Mouse (Mus musculus): ENCODE results near the gene Ccdc92. TPM values are rescaled to one million over a fixed set of nuclear protein-coding genes. Genes with fewer than 3 reads are reported as not detected.
A peak's percentile ranks its signal among the peaks of the same experiment; 100 is the strongest.

Gene Ccdc92
- polyA plus RNA-seq, 1 experiment from 2014 or later = 6.6 TPM

DNA sequence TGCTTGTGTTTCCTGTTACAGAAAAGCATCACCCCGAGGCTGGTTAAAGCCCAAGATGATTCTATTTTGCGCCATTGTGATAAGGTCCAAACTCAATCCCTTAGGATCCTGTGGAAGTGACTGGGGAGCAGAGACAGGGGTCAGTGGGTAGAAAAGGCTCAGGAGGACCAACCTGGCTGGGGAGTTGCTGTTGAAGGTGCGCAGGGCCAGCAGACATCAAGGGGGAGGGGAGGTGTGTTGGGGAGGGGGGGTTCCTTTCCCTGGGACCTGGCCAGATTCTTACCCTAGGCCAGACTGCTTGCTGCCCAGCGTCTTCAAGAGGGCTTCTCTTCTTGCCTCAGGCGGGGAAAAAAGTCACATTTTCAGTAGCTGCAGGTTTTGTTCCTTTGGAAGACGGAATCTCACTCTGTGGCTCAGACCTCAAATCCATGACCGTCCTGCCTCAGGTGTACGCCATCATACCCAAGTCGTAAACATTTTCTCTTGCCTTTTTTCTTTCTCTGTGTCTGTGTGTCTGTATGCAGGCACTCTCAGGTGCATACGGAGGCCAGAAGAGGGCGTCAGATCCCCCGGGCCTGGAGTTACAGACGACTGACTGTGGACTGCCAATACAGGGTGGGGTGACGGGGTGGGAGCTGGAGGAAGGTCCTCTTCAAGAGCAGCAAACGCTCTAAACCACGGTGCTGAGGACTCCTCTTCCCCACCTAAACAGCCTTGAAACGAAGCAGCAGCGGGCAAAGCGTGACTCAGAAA is 38.7 kb upstream of the Ccdc92 start:
- TF ChIP-seq CTCF (IDR thresholded peaks at IDR 0.05; ENCODE audit: low read depth) = peak; percentile 39; the same call in 1 of the 2 replicates
- no peak overlapping the region for H3K27ac ChIP-seq
- 66% methylated on average over 19 of the region's 19 CpGs for WGBS

DNA sequence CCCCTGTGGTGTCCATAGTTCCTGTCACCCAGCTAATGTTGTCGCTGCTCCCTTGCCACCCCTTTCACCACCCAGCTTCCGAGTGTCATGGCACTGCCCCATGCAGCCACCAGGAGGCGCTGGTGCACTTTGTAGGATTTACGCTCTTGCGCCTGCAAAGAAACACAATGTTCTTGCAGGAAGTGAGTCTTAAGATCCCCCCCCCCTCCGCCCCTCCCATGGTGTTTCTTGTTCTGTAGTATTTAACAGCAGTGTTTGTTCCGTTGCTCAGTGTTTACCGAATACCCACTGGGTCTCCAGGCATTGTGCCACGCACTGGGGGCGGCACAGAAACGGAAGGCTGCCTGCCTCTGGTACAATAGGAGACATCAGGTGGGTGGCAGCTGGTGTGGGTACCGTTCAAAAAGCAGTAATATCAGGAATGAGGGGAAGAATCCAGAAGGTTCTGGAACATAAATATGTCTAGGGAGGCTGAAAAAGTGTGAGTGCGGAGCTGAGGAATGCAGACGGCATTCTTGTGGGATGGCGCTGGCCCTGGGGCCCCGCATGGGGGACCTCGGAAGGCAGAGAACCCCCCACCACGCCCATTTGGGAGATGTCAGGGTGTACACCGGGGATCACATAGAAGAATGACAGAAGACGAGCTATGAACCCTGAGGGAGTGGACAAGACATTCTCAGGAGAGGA is 37.9 kb upstream of the Ccdc92 start:
- Histone ChIP-seq H3K4me1 (replicated peaks; ENCODE audit: insufficient read depth, low read length) (no peaks in the 10 kb centered on the region), H3K9me3 (replicated peaks; ENCODE audit: low read length) (no peaks in the 10 kb centered on the region), H3K4me2 (ENCODE audit: low read length) (peak overlapping the region; percentile 51), H3K27me3 (ENCODE audit: insufficient read depth, low read length) (no peaks in the 10 kb centered on the region), H3K27ac (peak overlapping the region; percentile 54; the same call in 1 of the 2 replicates), H3K36me3 (ENCODE audit: insufficient read depth, low read length) (no peaks in the 10 kb centered on the region), H3K4me3 (replicated peaks; ENCODE audit: low read depth, low read length) (peak overlapping the region; percentile 20), H3K9ac (ENCODE audit: low read depth, low read length) (no peak overlapping the region)
- peak; percentile 88 for DNase-seq (ENCODE audit: low spot score)
- peak; percentile 98 for TF ChIP-seq CTCF (IDR thresholded peaks at IDR 0.05; ENCODE audit: low read depth)
- WGBS = 21% methylated on average over 20 of the region's 20 CpGs
- peak; percentile 34 for ATAC-seq (replicated peaks; ENCODE audit: low FRiP score, low read depth)

More for the DNA sequence above, 38.7 kb upstream of the Ccdc92 start:
- Histone ChIP-seq H3K4me3 (replicated peaks; ENCODE audit: low read depth, low read length) (no peak overlapping the region), H3K9me3 (replicated peaks; ENCODE audit: low read length) (no peaks in the 10 kb centered on the region), H3K36me3 (ENCODE audit: insufficient read depth, low read length) (no peaks in the 10 kb centered on the region), H3K9ac (ENCODE audit: low read depth, low read length) (no peak overlapping the region), H3K27me3 (ENCODE audit: insufficient read depth, low read length) (no peaks in the 10 kb centered on the region), H3K4me1 (replicated peaks; ENCODE audit: insufficient read depth, low read length) (no peaks in the 10 kb centered on the region), H3K4me2 (ENCODE audit: low read length) (no peak overlapping the region)
- DNase-seq (ENCODE audit: low spot score) (no peak), ATAC-seq (replicated peaks; ENCODE audit: low FRiP score, low read depth) (no peak)

DNA sequence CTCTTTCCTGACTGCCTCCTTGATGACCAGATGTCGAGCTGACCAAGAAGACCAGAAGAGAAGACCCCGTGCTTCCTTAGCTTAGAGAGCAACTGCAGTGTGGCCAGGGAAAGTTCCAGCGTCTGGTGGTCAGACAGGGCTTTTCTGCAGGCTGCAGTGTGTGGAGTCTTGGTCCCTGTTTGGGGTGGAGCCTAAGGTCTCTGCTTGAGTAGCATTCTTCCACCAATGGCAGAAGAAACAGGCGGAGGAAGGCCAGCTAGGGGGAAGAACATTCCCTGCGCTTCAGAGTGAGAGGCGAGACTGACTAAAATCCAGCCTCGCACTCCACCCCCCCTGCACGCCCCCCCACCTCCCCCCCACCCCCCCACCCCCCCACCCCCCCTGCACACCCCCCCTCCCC is 33.9 kb upstream of the Ccdc92 start:
- no peak overlapping the region for H3K9ac ChIP-seq (ENCODE audit: low read depth, low read length)
- H3K4me3 ChIP-seq (replicated peaks; ENCODE audit: low read depth, low read length) = no peak overlapping the region
- TF ChIP-seq CTCF (IDR thresholded peaks at IDR 0.05; ENCODE audit: low read depth) = no peak
- ATAC-seq (replicated peaks; ENCODE audit: low FRiP score, low read depth) (no peak), DNase-seq (ENCODE audit: low spot score) (peak; percentile 84)
- no peaks in the 10 kb centered on the region for H3K27me3 ChIP-seq (ENCODE audit: insufficient read depth, low read length)
- H3K36me3 ChIP-seq (ENCODE audit: insufficient read depth, low read length) = no peaks in the 10 kb centered on the region
- 46% methylated on average over 5 of the region's 8 CpGs for WGBS
- H3K9me3 ChIP-seq (replicated peaks; ENCODE audit: low read length) = no peaks in the 10 kb centered on the region
- H3K4me1 ChIP-seq (replicated peaks; ENCODE audit: insufficient read depth, low read length) = no peaks in the 10 kb centered on the region
- H3K27ac ChIP-seq = peak overlapping the region; percentile 34; the same call in 1 of the 2 replicates
- H3K4me2 ChIP-seq (ENCODE audit: low read length) = no peak overlapping the region

DNA sequence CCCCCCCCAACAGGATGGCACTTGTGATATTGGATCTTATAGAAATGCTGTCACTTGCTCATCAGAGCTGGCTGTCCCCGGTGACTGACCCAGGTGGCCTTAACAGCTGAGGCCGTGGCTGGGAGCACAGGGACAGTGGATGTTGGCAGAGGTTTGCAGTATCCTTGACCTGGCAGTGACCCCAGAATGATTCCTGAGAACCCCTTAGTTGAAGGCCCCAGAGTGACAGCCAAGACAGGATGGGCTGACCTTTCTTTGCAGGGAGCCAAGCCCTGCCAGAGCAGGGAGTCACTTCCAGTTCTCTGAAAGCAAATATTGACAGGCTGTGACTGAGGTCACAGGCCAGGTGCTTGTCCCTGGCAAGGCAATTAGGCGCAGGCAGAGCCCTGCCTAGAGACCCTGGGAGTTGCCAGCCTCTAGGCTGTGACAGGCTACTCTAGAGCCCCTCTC is 29.7 kb upstream of the Ccdc92 start:
- Histone ChIP-seq H3K36me3 (ENCODE audit: insufficient read depth, low read length) (peaks cover 9% of the 10 kb centered on the region; the same call in 1 of the 2 replicates), H3K4me3 (replicated peaks; ENCODE audit: low read depth, low read length) (no peak overlapping the region), H3K27ac (no peak overlapping the region), H3K9me3 (replicated peaks; ENCODE audit: low read length) (no peaks in the 10 kb centered on the region), H3K27me3 (ENCODE audit: insufficient read depth, low read length) (no peaks in the 10 kb centered on the region), H3K4me2 (ENCODE audit: low read length) (no peak overlapping the region), H3K4me1 (replicated peaks; ENCODE audit: insufficient read depth, low read length) (no peaks in the 10 kb centered on the region), H3K9ac (ENCODE audit: low read depth, low read length) (no peak overlapping the region)
- ATAC-seq (replicated peaks; ENCODE audit: low FRiP score, low read depth) = no peak
- DNase-seq (ENCODE audit: low spot score) = no peak
- no peak for TF ChIP-seq CTCF (IDR thresholded peaks at IDR 0.05; ENCODE audit: low read depth)
- 35% methylated on average over 3 of the region's 3 CpGs for whole genome bisulfite sequencing

DNA sequence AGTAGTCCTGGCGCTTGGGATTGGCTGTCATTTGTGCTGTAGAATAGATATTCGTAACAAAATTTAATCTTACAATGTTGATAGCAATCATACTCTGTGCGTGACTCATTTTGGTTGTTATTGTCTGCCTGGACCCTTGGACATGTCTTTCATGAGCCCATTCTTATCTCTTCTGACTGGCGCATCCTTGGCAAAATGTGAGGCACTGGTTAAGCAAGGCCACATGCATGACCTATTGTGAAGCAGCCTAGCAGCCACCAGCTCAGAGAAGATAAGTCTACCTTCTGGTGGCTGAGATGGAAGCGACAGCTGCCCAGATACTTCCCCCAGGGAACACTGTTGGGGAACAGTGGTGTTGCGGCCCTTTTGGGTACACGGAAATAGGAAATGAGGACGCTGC is 26.4 kb upstream of the Ccdc92 start:
- Histone ChIP-seq H3K27me3 (ENCODE audit: insufficient read depth, low read length) (no peaks in the 10 kb centered on the region), H3K9ac (ENCODE audit: low read depth, low read length) (no peak overlapping the region), H3K4me3 (replicated peaks; ENCODE audit: low read depth, low read length) (no peak overlapping the region), H3K9me3 (replicated peaks; ENCODE audit: low read length) (no peaks in the 10 kb centered on the region), H3K4me2 (ENCODE audit: low read length) (no peak overlapping the region), H3K4me1 (replicated peaks; ENCODE audit: insufficient read depth, low read length) (no peaks in the 10 kb centered on the region), H3K36me3 (ENCODE audit: insufficient read depth, low read length) (peaks cover 31% of the 10 kb centered on the region), H3K27ac (no peak overlapping the region)
- TF ChIP-seq CTCF (IDR thresholded peaks at IDR 0.05; ENCODE audit: low read depth) = no peak
- 96% methylated on average over 8 of the region's 8 CpGs for WGBS
- no peak for ATAC-seq (replicated peaks; ENCODE audit: low FRiP score, low read depth)
- no peak for DNase-seq (ENCODE audit: low spot score)

DNA sequence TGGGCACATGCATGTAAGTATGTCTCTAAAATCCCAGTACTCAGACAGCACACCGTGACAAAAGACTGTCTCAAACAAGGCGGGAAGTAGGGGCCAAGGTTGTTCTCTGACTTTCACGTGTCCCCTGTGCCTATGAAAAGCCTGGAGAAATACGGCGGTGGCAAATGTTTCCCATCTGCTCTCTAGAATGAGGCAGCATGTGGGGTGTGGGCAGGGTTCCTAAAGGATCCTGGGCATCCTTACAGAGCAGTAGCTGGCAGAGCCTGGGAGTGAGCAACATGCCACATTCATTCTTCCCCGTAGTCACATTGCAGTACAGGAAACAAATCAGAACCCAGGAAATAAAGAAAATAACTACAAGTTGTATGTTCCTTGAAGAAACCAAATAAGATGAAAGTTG is 21.7 kb upstream of the Ccdc92 start:
- Histone ChIP-seq H3K4me1 (replicated peaks; ENCODE audit: insufficient read depth, low read length) (no peaks in the 10 kb centered on the region), H3K9me3 (replicated peaks; ENCODE audit: low read length) (no peaks in the 10 kb centered on the region), H3K27me3 (ENCODE audit: insufficient read depth, low read length) (no peaks in the 10 kb centered on the region), H3K36me3 (ENCODE audit: insufficient read depth, low read length) (peaks cover 37% of the 10 kb centered on the region), H3K4me2 (ENCODE audit: low read length) (no peak overlapping the region), H3K4me3 (replicated peaks; ENCODE audit: low read depth, low read length) (no peak overlapping the region), H3K9ac (ENCODE audit: low read depth, low read length) (no peak overlapping the region), H3K27ac (no peak overlapping the region)
- no peak for TF ChIP-seq CTCF (IDR thresholded peaks at IDR 0.05; ENCODE audit: low read depth)
- WGBS = 82% methylated on average over 6 of the region's 6 CpGs
- no peak for DNase-seq (ENCODE audit: low spot score)
- ATAC-seq (replicated peaks; ENCODE audit: low FRiP score, low read depth) = no peak
